ENCODE assay signal across 15 mouse cellular contexts in the genomic region with DNA sequence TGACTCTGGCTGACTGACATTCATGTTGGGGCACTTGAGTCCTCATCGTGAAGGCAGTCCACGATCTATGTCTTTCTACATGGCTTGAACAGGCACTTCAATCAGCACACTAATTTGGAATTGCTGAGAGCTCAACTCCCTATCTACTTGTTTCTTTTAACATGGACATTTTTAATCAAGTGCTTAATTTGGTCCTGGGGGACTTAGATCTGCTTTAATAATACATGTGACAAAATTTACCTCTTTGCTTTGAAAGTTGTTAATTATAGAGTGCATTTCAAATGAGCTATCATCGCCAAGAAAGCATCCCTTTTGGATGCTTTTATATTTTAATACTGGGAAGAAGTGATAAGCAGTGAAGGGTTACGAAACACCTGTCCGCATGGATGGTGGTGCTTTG.
"Had no signal": no experiment of that assay in that cellular context is flagged by ENCODE, and none has a peak within 500 bp of the region (broad histone marks: within the 10 kb centered on the region; RNA-seq: fewer than 3 reads in every experiment).

No protein-coding gene starts in this region.

- H3K27ac ChIP-seq: neural tube, embryonic 15.5 days; stomach, embryonic 15.5 days; stomach, postnatal 0 days had no signal

- H3K4me2 ChIP-seq: neural tube, embryonic 15.5 days; stomach, embryonic 15.5 days had no signal

- DNase-seq: retina, postnatal 1 day; right cerebral cortex, adult 18-20 months; right cerebral cortex, postnatal 14 days; right cerebral cortex, postnatal 25 days; right cerebral cortex, postnatal 4 days; spleen, adult 18-20 months; thymus, adult 18-20 months; thymus, adult 2 months; thymus, postnatal 14 days; thymus, postnatal 25 days; thymus, postnatal 36 days; thymus, postnatal 4 days had no signal

- H3K36me3 ChIP-seq: neural tube, embryonic 15.5 days; stomach, embryonic 15.5 days had no signal

- H3K9me3 ChIP-seq: neural tube, embryonic 15.5 days; stomach, embryonic 15.5 days had no signal

- H3K4me3 ChIP-seq: neural tube, embryonic 15.5 days; stomach, embryonic 15.5 days had no signal

- H3K27me3 ChIP-seq: neural tube, embryonic 15.5 days; stomach, embryonic 15.5 days had no signal

- H3K4me1 ChIP-seq: neural tube, embryonic 15.5 days; stomach, embryonic 15.5 days had no signal

- H3K9ac ChIP-seq: neural tube, embryonic 15.5 days; stomach, embryonic 15.5 days had no signal
